Comparison of ENCODE assay signal across 8 mouse cellular contexts in the genomic region with DNA sequence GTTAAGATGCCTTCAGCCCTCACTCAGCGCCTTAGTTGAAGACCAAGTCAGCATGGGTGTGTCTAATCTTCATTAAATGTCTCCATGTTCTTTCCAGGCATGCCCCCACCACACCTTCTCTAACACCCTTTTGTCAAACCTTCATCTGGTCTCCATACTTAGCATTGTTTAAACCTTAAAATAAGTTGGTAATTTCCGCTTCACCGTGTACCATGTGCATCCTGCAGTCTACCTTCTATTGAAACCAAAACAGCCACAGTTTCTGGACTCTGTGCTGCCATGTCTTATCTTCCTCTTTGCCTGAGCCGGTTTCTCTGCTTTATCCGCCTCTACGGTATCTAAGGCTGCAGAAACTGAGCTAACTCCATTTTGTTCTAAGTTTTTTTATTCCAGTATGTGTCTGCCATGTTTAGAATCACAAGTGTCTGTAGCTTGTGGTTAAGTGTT. TPM values are rescaled to one million over a fixed set of nuclear protein-coding genes. Genes with fewer than 3 reads are reported as not detected.
A peak's percentile ranks its signal among the peaks of the same experiment; 100 is the strongest.
DNase-seq lines count a peak whose midpoint lies in the region; ATAC-seq and TF ChIP-seq lines count a peak whose summit lies in the region.

No protein-coding gene starts in this region.

- peaks cover 29% of the 10 kb centered on the region for H3K4me1 ChIP-seq in heart, embryonic 10.5 days
- H3K4me1 ChIP-seq in CH12.LX (ENCODE audit: control insufficient read depth in 1 of 2, insufficient read depth in 2 of 2), result peaks cover 0 to 35% of the 10 kb centered on the region in 2 experiments; a peak in 2 of 4 replicates
- peaks cover 16% of the 10 kb centered on the region for H3K4me1 ChIP-seq in forebrain, embryonic 14.5 days (ENCODE audit: control insufficient read depth, insufficient read depth, low read length)
- H3K4me1 ChIP-seq in liver, embryonic 14.5 days (replicated peaks; ENCODE audit: control insufficient read depth in 2 of 2, insufficient read depth in 2 of 2, low read length in 1 of 2), result peaks cover 20 to 29% of the 10 kb centered on the region in 2 experiments

- H3K9ac ChIP-seq in CH12.LX (ENCODE audit: insufficient read depth, low read depth), result peak overlapping the region; percentile 81
- peak overlapping the region; percentile 97 for H3K9ac ChIP-seq in forebrain, embryonic 14.5 days (ENCODE audit: low read length)
- H3K9ac ChIP-seq in liver, embryonic 14.5 days (replicated peaks), result peak overlapping the region; percentile 88

- ATAC-seq in forebrain, embryonic 14.5 days, result no peak
- peak; percentile 19 for ATAC-seq in liver, embryonic 14.5 days (ENCODE audit: insufficient read depth)

- H3K27me3 ChIP-seq in heart, embryonic 10.5 days (ENCODE audit: insufficient read depth, poor library complexity, severe bottlenecking), result no peaks in the 10 kb centered on the region
- no peaks in the 10 kb centered on the region for H3K27me3 ChIP-seq in CH12.LX (replicated peaks)
- no peaks in the 10 kb centered on the region for H3K27me3 ChIP-seq in forebrain, embryonic 14.5 days (replicated peaks; ENCODE audit: control insufficient read depth, insufficient read depth, low read length)
- no peaks in the 10 kb centered on the region for H3K27me3 ChIP-seq in liver, embryonic 14.5 days (ENCODE audit: control insufficient read depth, insufficient read depth, low read length)

- peak overlapping the region; percentile 98 for H3K4me3 ChIP-seq in heart, embryonic 10.5 days
- peak overlapping the region; percentile 44 to 84 (median 60) for H3K4me3 ChIP-seq in CH12.LX (replicated peaks in 1 of 3; ENCODE audit: low read depth in 2 of 3, low read length in 2 of 3, poor library complexity in 1 of 3)
- peak overlapping the region; percentile 95 for H3K4me3 ChIP-seq in forebrain, embryonic 14.5 days (ENCODE audit: low read depth, low read length)
- peak overlapping the region; percentile 43 to 90 for H3K4me3 ChIP-seq in liver, embryonic 14.5 days (ENCODE audit: insufficient read depth in 1 of 2, low read depth in 2 of 2, low read length in 2 of 2)

- peaks cover 25% of the 10 kb centered on the region for H3K36me3 ChIP-seq in heart, embryonic 10.5 days
- H3K36me3 ChIP-seq in CH12.LX (replicated peaks in 1 of 2; ENCODE audit: control insufficient read depth in 1 of 2, insufficient read depth in 1 of 2, low read length in 1 of 2), result peaks cover 11 to 26% of the 10 kb centered on the region in 2 experiments
- H3K36me3 ChIP-seq in forebrain, embryonic 14.5 days (ENCODE audit: control insufficient read depth, insufficient read depth, low read length), result peaks cover 21% of the 10 kb centered on the region
- peaks cover 20% of the 10 kb centered on the region for H3K36me3 ChIP-seq in liver, embryonic 14.5 days (replicated peaks; ENCODE audit: control insufficient read depth, insufficient read depth, low read depth)

- no peak for TF ChIP-seq EP300 in CH12.LX (IDR thresholded peaks at IDR 0.05; ENCODE audit: low read length)
- TF ChIP-seq EP300 in liver, embryonic 14.5 days (IDR thresholded peaks at IDR 0.05; ENCODE audit: low read depth), result peak; percentile 53; the same call in 1 of the 2 replicates

- peaks cover 64% of the 10 kb centered on the region for H3K79me2 ChIP-seq in CH12.LX (replicated peaks; ENCODE audit: control insufficient read depth, extremely low read depth, insufficient read depth, poor library complexity, severe bottlenecking)

- TF ChIP-seq RAD21 in CH12.LX (IDR thresholded peaks at IDR 0.05; ENCODE audit: low read depth, low read length), result no peak

- intact Hi-C loops in gastrocnemius, postnatal 14 days (cut with DNase I; ENCODE audit: low total_unique reads), result no loop called here

- no peak for DNase-seq in heart, embryonic 10.5 days (ENCODE audit: low spot score)
- DNase-seq in heart, adult 9 months (ENCODE audit: low spot score in 2 of 2), result no peak
- DNase-seq in CH12.LX (ENCODE audit: extremely low read depth), result peak; percentile 31
- DNase-seq in forebrain, embryonic 14.5 days (ENCODE audit: low spot score), result peak; percentile 8
- peak; percentile 54 to 57 (median 56) for DNase-seq in liver, embryonic 14.5 days (ENCODE audit: low read depth in 3 of 3, low spot score in 3 of 3)
- no peak for DNase-seq in cerebellum, adult 18-20 months
- DNase-seq in gastrocnemius, postnatal 14 days, result no peak
- no peak for DNase-seq in urinary bladder, adult 2 months (ENCODE audit: low spot score)

- no peak for TF ChIP-seq POLR2A in CH12.LX (IDR thresholded peaks at IDR 0.05; ENCODE audit: low read depth, low read length)

- in situ Hi-C loops in CH12.LX (cut with MboI; ENCODE audit: low pct_ligation_motif_present, low pct_unique_long_range_greater_than_20kb, low sequenced_read_pairs), result loop anchor here (10.0 kb wide), 1 partner anchor 262 kb away; no protein-coding TSS in a partner anchor

- dilution Hi-C loops in CH12.LX (cut with MboI; ENCODE audit: extremely low pct_ligation_motif_present, extremely low pct_unique_long_range_greater_than_20kb, low sequenced_read_pairs), result no loop called here

- 19% methylated on average over 6 of the region's 6 CpGs for WGBS in heart, embryonic 10.5 days
- WGBS in forebrain, embryonic 14.5 days, result 38% methylated on average over 6 of the region's 6 CpGs
- 3% methylated on average over 6 of the region's 6 CpGs for WGBS in liver, embryonic 14.5 days (ENCODE audit: insufficient replicate concordance)

- peak overlapping the region; percentile 94 for H3K4me2 ChIP-seq in CH12.LX (ENCODE audit: insufficient read depth, low read depth, poor library complexity, severe bottlenecking)
- H3K4me2 ChIP-seq in forebrain, embryonic 14.5 days (ENCODE audit: low read length), result peak overlapping the region; percentile 62
- peak overlapping the region; percentile 99 for H3K4me2 ChIP-seq in liver, embryonic 14.5 days (ENCODE audit: low read depth)

- H3K27ac ChIP-seq in heart, embryonic 10.5 days, result peak overlapping the region; percentile 72
- peak overlapping the region; percentile 49 for H3K27ac ChIP-seq in CH12.LX (ENCODE audit: insufficient read depth, low read depth)
- H3K27ac ChIP-seq in forebrain, embryonic 14.5 days (ENCODE audit: low read depth, low read length), result no peak overlapping the region
- peak overlapping the region; percentile 86 for H3K27ac ChIP-seq in liver, embryonic 14.5 days

- no peaks in the 10 kb centered on the region for H3K9me3 ChIP-seq in heart, embryonic 10.5 days
- no peaks in the 10 kb centered on the region for H3K9me3 ChIP-seq in CH12.LX (replicated peaks; ENCODE audit: low read length)
- H3K9me3 ChIP-seq in forebrain, embryonic 14.5 days (replicated peaks; ENCODE audit: control insufficient read depth, low read length), result no peaks in the 10 kb centered on the region
- H3K9me3 ChIP-seq in liver, embryonic 14.5 days (ENCODE audit: control insufficient read depth, low read length), result no peaks in the 10 kb centered on the region

- no peak for TF ChIP-seq CTCF in CH12.LX (conservative IDR thresholded peaks at IDR 0.05 in 1 of 2, IDR thresholded peaks at IDR 0.05 in 1 of 2; ENCODE audit: low read depth in 2 of 2, low read length in 2 of 2)
- TF ChIP-seq CTCF in liver, embryonic 14.5 days (IDR thresholded peaks at IDR 0.05; ENCODE audit: low read depth), result no peak

TF ChIP-seq in CH12.LX, 34 proteins besides CTCF, POLR2A, EP300 and RAD21:
- no peak for TF ChIP-seq CHD1 (IDR thresholded peaks at IDR 0.05; ENCODE audit: low read depth, low read length)
- TF ChIP-seq SIN3A (IDR thresholded peaks at IDR 0.05; ENCODE audit: low read length), result peak; percentile 58; the same call in 1 of the 2 replicates
- TF ChIP-seq MXI1 (IDR thresholded peaks at IDR 0.05; ENCODE audit: low read depth, low read length), result peak; percentile 61; the same call in 1 of the 2 replicates

RNA-seq across cellular contexts. Expression of a gene that starts 2.4 kb away (rescaled TPM):
- polyA plus RNA-seq in heart, embryonic 10.5 days (2016; fragmentation: Nextera tagmentation; extraction: Ambion mirVana), result 275 and 305 TPM in 2 replicates
- total RNA-seq in CH12.LX (2012; rRNA removed) (77.6 and 88.1 TPM in 2 replicates), CH12.LX (2014; rRNA removed) (197 and 234 TPM in 2 replicates)
- polyA plus RNA-seq in CH12.LX (2012; ENCODE audit: insufficient read length, low read depth), result 212 and 216 TPM in 2 replicates
- 323 and 358 TPM in 2 replicates for polyA plus RNA-seq in forebrain, embryonic 14.5 days (2014; fragmentation: Nextera tagmentation; extraction: Ambion mirVana)
- polyA plus RNA-seq in liver, embryonic 14.5 days (2012; rRNA removed), result 47.4 and 57.0 TPM in 2 replicates
- 68.6 and 73.3 TPM in 2 replicates for polyA plus RNA-seq in liver, embryonic 14.5 days (2014; fragmentation: Nextera tagmentation; extraction: Ambion mirVana)
- total RNA-seq in gastrocnemius, postnatal 14 days (2021), result 100 to 1,000 TPM; 109 TPM
- polyA plus RNA-seq in urinary bladder, adult 2 months (2012; rRNA removed), result 65.5 and 76.2 TPM in 2 replicates

Comparison
In these comparisons a context has a peak if more than half of its experiments do, and no peak if none do; other contexts are left out.
1. DNase-seq: peak in CH12.LX (single experiment), forebrain, embryonic 14.5 days (single experiment) and liver, embryonic 14.5 days (3 of 3); none in heart, embryonic 10.5 days (single experiment), heart, adult 9 months (0 of 2), cerebellum, adult 18-20 months (0 of 2), gastrocnemius, postnatal 14 days (single experiment) and urinary bladder, adult 2 months (single experiment).
2. Peak in every context shown above with its lines, with median percentiles within 50 percentile points of each other: H3K4me3 ChIP-seq, H3K4me2 ChIP-seq and H3K9ac ChIP-seq.